Mouse (Mus musculus): Measurements from ENCODE around the gene Mrps18a. TPM values are rescaled to one million over a fixed set of nuclear protein-coding genes. Genes with fewer than 3 reads are reported as not detected.

Mrps18a gene
- total RNA-seq, 2 experiments from 2014 or later: 28.7 to 35.5 TPM

DNA sequence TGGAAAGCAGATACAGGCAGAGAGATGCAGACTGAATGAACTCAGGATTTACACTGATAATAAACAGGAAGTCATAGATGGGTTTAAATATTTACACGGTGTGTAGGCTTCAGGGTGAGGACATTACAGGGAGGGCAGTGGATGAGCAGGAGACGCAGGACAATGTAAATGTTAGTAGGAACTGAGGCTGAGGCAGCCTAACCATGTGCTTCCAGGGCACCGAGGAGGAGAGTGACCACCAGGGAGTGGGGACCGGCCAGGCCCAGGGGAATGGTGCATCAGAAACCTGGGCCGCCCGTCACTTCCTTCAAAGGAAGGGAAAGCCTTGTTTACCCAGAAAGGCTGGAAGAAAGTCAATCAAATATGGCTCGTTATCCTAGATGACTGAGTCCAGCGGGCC, 12.3 kb upstream of the Mrps18a start:
- no peak for ATAC-seq (ENCODE audit: poor library complexity, severe bottlenecking)

DNA sequence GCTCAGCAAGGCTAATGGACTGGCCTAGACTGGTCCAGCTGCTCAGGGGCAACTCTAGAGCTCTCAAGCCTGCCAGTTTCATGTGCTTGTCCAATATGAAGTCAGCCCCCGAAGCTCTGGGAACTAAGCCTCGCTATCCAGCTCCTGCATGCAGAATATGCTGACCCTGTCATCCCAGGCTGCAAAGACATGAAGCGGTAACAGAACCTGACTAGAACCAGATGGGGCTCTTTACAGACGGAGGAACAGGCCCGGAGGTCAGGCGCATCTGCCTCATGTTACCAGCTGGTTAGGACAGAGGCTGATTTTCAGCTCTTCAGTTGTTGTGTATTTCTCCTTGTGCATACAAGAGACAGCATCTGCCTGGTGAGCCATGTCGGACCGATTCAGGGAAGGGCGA, 8.9 kb upstream of the Mrps18a start:
- ATAC-seq (ENCODE audit: poor library complexity, severe bottlenecking): no peak

DNA sequence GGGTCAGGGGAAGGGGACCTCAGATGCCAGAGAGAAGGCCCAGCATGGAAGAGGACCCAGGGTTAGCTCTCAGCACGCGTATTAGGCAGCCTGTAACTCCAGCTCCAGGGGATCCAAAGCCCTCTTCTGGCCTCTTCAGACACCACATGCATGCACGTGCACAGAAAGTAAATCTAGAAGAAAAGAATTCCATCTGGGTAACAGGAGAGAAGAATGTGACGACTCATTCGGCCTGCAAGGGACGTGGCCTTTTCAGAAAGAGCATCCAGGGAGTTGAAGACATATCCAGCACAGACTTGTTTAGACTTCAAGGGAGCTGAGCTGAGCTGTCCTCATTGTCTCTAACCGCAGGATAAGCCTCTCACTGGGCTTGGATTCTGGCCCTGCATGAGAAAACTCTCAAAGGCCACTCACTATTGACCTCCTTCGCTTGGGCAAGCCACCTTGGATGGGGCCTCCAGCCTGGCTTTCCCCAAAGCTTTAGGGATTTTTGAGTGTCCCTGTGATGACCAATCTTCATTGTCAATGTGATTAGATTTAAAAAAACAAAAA, 8.1 kb upstream of the Mrps18a start:
- no peak for ATAC-seq (ENCODE audit: poor library complexity, severe bottlenecking)

DNA sequence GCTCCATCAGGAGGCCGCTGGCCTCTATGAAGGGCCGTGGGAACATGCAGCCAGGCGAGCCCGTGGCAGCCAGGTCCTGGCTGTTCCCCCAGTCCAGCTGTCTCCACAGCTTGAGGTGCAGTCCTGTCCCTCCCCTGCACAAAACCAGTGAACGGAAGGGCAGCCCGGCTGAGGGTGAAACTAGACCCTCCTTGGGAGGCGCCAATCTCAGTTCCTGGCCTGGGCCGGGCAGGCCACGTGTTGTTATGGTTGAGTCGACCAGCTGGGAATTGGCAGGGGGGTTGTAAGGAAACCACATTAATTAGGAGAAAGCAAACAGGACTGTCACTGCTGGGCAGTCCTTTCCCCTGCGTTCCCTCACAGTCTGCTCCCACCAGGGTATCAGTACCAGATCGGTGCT, 6.3 kb upstream of the Mrps18a start:
- ATAC-seq (ENCODE audit: poor library complexity, severe bottlenecking): peak; percentile 60

DNA sequence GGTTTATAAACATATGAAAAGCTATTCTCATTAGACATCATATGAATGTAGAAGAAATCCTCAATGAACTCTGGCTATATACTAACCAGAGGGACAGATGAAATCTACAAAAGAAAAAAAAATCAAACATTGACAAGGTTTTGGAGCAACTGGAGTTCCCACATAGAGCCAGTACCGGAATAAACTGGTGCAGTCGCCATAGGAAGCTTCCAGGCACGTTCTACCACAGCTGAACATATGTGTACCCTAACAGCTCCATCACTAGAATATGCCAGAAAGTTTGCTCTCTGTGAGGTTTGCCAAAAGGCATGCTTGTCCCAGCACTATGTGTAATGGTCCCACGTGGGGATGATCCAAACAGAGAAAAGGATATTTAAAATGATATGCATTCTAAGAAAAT, 2.5 kb upstream of the Mrps18a start:
- no peak for ATAC-seq (ENCODE audit: poor library complexity, severe bottlenecking)

DNA sequence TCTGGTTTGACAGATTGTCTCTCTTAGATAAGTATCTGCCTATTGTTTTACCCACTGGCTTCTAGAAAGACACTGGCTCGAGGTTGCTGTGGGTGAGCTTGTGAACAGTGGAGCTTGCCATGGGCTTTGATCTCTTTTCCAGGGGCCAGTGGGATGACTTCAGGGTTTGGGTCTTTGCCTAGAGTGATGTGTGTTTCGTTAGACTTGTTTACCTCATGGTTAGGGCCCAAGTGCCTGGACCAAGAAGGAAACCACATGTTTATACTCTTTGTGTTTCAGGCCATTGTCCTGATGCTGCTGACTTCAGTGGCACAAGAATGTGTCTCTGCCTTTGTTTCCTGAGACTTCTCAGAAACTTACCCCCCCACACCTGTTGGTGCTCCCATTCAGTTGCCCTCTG, 4.7 kb downstream of the Mrps18a start:
- ATAC-seq (ENCODE audit: poor library complexity, severe bottlenecking): no peak

DNA sequence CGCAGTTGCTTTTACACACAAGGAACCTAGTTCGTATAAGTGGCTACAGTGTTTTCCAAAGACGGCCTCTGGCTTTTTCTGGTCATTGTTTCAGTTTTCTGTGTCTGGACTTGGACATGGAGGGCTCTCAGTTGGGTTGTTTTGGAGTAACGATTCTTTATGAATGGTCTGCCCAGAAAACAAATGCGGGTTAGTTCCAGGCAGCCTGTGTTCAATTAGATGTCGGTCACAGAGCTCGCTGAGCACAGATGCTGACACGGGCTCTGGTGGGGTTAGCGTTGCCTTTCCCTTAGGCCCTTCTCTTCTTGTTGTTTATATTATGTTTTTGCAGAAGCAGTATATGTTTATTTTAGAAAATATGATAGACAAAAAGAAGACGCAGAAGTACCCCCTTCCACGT, 5.4 kb downstream of the Mrps18a start:
- ATAC-seq (ENCODE audit: poor library complexity, severe bottlenecking): no peak

DNA sequence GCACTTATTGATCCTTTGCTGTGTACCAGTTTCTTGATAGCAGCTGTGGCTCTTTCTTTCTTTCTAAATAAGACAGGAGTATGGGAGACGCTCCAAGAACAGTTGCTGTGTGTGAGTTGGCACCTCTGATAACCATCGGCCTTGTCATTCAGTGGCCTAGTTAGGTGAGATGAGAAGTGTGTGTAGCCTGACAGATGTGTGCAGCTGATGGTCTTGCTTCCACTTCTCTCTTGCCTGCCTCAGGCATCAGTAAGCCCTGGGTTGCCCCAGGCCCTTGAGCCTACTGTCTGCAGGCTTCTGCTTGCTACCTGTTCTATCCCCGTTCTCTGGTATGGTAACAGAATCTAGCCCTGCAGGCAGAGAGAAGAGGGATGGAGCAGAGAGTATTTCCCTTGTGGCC, 6.1 kb downstream of the Mrps18a start:
- ATAC-seq (ENCODE audit: poor library complexity, severe bottlenecking): no peak

DNA sequence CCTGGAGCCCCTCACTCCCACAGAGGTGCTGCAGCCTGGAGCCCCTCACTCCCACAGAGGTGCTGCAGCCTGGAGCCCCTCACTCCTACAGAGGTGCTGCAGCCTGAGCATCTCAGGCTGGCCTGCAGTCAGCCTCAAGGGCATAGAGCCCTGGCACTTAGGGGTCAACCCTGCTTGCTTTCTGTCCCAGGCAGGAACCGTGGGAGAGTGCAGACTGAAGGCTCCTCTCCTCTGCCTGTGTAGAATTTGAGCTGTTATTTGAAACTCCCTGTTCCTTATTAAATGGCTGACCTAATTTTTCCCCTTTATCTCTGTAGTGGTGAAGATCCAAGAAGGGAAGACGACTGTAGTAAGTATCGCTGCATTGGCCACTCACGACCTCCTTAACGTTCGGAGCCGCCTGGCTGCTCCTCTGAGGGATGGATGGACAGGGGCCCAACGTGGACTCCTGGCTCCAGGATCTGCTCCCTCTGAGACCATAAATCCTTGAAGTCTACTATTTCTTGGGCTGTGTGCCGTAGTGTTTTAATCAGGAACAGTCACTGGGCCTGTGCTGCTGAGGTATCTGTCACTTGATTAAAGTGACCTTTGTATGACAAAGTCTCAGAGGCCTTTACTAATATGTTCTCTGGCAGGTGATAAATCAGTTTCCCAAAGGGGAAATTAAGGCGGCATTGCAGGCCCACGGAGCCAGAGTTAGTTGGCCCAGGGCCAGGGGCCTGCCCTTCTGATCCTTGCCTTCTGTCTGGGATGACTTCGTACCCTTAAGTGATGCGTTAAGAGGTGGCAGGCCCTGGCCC, 7.0 kb downstream of the Mrps18a start:
- ATAC-seq (ENCODE audit: poor library complexity, severe bottlenecking): no peak

DNA sequence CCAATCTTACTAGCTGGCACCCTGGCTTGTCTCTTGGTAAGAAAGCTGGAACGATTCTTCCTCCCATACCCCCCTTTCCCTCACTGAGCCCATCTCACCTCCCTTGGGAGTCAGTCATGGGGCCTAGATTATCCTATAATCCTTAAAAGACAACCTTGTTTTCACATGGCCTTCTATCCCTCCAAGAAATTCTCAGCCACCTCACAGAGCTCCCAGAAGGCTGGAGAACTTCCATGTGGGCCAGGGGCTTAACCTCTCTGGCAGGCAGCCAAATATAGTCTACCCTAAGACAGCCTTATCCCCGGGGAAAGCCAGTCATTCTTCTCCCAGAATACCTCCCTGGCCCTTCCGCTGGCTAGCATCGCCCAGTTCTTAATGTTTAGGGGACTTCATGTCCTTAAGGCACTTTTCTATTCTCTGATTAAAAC, 7.7 kb downstream of the Mrps18a start:
- ATAC-seq (ENCODE audit: poor library complexity, severe bottlenecking): no peak

DNA sequence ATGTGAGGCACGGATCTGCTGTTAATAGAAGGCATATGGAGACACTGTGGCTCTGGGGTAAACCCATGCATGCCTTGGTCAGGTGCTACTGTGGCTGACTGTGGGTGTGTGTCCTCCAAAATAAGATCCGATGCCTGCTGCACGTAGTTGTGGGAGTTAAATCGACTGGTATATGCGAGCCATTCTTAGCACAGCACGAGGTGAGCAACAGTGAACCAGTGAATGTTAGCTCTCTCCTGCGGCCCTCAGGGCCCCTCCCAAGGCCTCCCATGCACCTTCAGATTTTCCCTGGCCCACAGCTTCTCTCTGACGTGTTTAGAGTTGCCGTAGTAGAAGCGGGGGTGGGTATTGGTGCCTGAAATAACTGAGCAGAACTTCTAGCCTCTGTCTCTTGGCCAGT, 8.9 kb downstream of the Mrps18a start:
- ATAC-seq (ENCODE audit: poor library complexity, severe bottlenecking): no peak

DNA sequence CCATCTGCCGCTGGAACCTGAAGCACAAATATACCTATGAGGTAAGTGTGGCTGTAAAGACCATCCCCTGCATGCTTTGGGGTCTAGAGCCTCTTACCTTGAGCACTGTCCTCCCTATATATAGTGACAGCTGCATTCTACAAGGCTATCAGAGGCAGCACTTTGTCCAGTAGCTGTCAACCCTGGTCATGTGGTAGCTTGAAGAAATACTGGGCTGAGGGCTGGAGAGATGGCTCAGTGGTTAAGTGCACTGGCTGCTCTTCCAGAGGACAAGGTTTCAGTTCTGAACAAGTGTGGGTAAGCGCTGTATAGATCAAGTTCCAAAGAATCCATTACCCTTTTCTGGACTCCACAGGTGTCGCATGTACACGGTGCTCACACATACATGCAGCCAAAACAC, 12.0 kb downstream of the Mrps18a start:
- ATAC-seq (ENCODE audit: poor library complexity, severe bottlenecking): no peak

DNA sequence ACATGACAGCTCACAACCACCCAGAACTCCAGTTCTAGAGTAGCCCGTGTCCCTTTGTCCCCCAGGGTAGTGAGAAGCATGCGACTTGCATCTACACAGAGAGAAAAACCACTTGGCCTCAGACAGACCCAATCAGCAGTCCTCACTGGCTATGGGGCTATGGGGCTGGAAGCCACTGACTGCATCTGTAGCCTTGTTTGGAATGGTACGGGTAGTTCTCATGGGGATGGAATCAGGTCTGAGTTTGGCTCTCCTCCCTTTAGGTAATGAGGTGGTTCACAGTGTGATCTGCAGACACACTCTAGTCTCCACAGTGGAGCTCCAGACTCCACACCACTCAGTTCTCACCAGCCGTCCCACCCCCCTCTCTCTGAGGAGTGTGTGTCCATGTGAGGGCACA, 12.5 kb downstream of the Mrps18a start:
- no peak for ATAC-seq (ENCODE audit: poor library complexity, severe bottlenecking)

DNA sequence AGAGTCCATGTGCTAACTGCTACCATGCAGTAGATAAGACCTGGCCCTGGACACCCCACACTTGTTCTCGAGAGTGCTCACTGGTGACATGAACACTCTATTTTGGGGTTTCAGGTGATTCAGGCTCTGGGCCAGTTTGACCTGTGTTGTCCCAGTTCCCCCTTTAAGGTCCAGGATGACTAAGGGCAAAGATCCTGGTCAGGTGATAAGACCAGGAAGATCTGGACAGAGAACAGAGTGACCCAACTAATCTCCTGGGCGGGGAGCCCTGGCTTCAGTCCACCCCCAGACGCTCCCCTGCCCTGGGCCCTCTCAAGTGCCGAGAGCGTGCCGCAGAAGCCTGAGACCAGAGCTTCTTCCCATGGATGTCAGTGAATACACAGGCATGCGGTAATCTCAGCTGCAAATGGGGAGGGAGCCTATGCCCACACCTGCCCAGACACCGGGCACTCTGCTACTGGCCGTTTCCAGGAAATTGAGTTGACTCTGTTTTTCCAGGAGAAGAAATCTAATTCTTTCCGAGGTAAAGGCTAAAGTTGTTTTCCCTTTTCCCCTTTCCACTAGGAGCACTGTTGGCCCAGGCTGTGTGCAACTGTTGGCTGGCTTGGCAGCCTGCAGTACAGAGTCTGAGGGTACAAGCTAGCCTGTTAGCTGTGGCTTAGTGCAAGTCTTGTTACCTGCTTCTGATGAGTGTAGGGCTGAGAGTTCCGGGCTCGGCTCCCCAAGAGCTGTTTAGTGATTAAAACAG, 13.3 kb downstream of the Mrps18a start:
- ATAC-seq (ENCODE audit: poor library complexity, severe bottlenecking): no peak

DNA sequence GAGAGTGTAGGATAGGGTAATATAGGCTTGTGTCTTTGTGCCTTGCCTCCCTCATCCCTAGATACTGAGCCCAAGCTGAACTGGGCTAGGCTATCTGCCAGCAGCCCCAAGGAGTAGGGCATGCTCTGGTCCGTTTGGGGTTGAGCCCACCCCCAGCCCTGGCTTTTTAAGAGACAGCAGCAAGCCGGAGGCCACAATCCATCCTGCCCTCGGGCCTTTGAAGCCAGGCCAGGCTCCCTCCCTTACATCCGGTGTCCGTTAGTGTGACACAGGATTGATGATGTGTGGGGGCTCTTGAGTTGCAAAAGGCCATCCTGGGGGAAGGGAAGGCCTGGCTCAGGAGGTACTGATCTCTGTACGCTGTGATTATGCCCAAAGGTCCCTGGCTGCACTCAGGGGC, 15.8 kb downstream of the Mrps18a start:
- ATAC-seq (ENCODE audit: poor library complexity, severe bottlenecking): no peak

DNA sequence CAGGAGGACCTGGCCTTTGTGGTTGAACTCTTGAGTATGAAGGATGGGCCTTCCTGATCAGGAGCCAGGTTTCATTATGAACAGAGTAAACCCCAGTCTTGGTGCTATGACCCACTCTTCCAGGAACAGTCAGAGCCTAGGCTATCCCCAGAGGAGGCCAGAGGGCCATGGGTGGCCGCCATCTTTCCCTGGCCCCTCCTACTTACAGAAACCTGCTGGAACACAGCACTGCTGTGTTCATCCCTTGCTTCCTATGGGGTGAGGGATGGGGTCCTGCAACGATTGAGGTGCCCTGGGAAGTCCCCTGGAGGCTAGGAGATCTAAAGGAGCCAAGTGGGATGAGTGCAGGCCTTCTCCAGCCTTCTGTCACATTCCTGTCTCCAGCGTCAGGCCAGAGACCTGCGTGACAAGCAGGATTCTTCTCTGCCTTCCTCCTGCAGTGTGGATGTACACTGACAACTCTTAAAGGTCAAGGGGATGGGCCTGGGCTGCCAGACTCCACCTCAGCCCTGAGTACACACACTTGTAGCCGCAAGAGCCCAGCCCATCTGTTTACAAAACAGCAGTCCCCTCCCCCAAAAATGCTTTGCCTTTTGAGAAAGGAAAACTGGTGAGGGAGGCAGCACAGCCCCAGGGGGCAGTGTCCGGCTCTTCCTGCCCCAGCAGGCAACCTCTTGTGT, 17.2 kb downstream of the Mrps18a start:
- no peak for ATAC-seq (ENCODE audit: poor library complexity, severe bottlenecking)

DNA sequence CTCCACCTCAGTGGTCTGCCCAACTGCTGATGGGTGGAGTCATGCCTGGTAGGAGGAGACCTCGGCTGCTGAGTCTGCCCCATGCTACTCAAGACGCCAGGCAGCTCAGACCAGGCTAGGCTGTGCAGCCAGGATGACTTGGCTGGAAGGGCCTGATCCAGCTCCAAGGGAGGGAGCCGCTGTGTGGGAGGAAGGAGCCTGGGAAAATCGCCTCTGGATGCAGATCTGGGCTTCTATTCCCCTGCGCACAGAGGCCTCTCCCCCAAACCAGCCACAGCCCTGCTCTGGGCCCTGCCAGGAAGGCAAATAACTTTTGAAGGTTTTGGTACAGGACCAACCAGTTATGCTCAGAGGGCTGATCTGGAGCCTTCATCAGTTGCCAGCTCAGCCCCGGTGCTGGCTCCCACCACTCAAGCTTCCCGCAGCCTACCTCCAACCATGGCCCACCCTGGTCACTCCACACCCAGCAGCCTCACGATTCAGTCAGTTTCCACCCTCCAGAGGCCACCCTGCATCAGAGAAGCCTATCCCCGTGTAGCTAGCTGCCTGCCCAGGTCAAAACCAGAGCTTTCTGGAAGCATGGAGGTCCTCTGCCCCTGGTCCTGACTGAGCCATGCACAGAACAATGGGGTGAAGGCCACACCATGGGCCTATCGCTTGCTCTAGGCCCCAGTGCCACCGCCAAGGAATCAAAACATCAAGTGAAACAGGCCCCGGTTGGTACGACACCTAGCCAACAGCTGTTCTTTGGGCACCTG, 19.1 kb downstream of the Mrps18a start:
- ATAC-seq (ENCODE audit: poor library complexity, severe bottlenecking): no peak

DNA sequence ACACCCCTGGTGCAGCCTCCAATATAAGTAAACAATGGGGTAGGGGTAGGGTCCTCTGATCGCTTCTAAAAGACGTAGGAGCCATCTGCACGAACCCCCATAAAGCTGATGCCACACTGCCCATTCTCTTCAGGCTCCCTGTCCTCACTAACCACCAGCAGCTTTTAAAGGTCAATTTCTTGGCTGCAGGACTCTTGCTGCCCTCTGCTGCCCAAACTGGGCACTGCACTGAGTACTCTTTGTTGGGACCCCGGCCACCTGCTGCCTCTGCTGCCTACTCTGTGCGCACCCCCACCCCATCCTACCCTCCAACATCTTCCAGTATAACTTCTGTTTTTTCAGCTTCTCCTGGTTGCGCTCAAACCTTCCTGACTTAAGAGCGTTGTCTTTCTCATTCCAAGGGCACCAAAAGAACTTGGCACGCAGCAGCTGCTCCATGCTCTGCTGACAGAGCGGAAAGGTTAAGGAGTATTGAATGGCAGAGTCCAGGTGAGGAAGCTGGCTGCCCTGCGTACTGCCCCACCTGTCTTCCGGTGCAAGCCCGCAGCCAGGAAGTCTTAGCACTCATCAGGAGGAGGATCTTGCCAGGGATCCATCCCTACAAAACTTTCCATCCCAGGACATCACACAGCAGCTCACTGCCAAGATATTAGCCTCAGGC, 21.4 kb downstream of the Mrps18a start:
- ATAC-seq (ENCODE audit: poor library complexity, severe bottlenecking): peak; percentile 90

DNA sequence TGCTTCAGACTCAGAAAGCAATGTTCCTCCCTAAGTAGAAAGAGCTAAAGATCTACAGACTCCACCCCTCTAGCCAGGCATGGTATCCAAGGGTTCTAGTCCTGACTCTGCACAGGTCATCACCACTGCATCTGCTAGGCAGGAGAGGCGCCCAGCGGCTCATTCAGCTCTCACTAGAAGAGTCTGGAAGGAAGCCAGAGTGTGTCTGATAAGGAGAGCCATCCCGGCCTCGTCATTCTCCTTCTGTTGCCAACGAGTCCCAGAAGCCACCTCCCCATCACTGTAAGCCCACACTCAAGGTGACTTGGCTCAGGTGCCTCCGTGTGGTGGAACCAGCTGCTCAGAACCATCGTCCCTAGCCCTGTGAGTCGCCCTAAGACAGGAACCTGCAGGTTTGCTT, 22.1 kb downstream of the Mrps18a start:
- no peak for ATAC-seq (ENCODE audit: poor library complexity, severe bottlenecking)

DNA sequence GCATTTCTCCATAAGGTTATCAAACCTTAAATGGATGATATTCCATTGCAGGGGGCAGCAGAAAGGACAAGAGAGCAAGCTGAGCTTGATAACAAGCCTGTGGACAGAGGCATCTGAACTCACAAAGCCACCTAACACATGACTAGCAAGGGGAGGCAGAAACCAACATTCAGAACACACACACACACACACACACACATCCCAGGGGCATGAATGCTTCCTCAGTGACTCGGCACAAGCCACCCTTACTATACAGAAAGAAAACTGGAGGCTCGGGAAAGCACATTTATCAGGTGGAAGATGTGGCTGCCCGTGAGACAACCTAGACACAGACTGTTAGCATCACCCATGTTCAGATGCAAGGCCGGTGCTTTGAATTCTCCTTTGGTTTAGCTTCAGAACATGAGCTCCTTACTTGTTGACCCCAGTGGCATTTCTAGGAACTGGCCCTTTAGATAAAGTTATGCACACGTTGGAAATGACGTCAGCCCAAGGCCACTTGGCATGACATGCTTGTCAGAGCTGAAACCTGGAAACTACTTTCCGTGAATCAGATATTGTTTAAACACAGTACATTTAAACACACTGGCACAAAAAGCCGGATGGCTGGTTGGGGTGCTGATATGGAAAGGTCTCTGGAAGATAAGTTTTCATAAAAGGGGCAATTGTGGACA, 27.9 kb downstream of the Mrps18a start:
- ATAC-seq (ENCODE audit: poor library complexity, severe bottlenecking): no peak

All from megakaryocyte, adult 5-6 weeks (primary cell).